Mouse (Mus musculus) intestine, embryonic 15.5 days (tissue): ENCODE data around the gene Zfp995. TPM values are rescaled to one million over a fixed set of nuclear protein-coding genes. Genes with fewer than 3 reads are reported as not detected.
"Not testable (repeated sequence)": the region's sequence is repeated elsewhere in the genome, so short reads cannot be mapped to it uniquely, and the experiment has no call there.

ENCODE experiments used
- ATAC-seq: fragments of 200-750 bp; cut with Nextera tagmentation; 2 replicates; pipeline ENCODE4 v1.8.0; 2017; ENCODE audit warnings: moderate TSS enrichment, moderate library complexity
- H3K27ac ChIP-seq: fragments of 300-500 bp; sonication (generic); 2 replicates; pipeline ENCODE4 v1.5.1; 2015; ENCODE audit warnings: mild to moderate bottlenecking, inconsistent platforms
- H3K27me3 ChIP-seq: fragments of 300-500 bp; sonication (generic); replicated peaks from 2 replicates; pipeline ENCODE4 v1.6.1; 2015; ENCODE audit warnings: inconsistent platforms
- H3K36me3 ChIP-seq: fragments of 300-500 bp; sonication (generic); 2 replicates; pipeline ENCODE4 v1.6.1; 2015; ENCODE audit warnings: inconsistent platforms
- H3K4me1 ChIP-seq: fragments of 300-500 bp; sonication (generic); replicated peaks from 2 replicates; pipeline ENCODE4 v1.6.1; 2015; ENCODE audit warnings: inconsistent platforms
- H3K4me2 ChIP-seq: fragments of 300-500 bp; sonication (generic); replicated peaks from 2 replicates; pipeline ENCODE4 v1.6.1; 2015; ENCODE audit warnings: mild to moderate bottlenecking, inconsistent platforms
- H3K4me3 ChIP-seq: fragments of 300-500 bp; sonication (generic); replicated peaks from 2 replicates; pipeline ENCODE4 v1.5.1; 2015; ENCODE audit warnings: inconsistent platforms
- H3K9ac ChIP-seq: fragments of 300-500 bp; sonication (generic); 2 replicates; pipeline ENCODE4 v1.6.1; 2015; ENCODE audit warnings: inconsistent platforms
- H3K9me3 ChIP-seq: fragments of 300-500 bp; sonication (generic); 2 replicates; pipeline ENCODE4 v1.6.1; 2016; ENCODE audit warnings: inconsistent platforms
- WGBS: fragments of 180-500 bp; shearing (Covaris S2); methylation state at CpG from one replicate; pipeline ENCODE4 v1.1.7; 2015; 5-methylcytosine and 5-hydroxymethylcytosine counted together
- polyA plus RNA-seq: library from polyadenylated mRNA; unstranded; fragments of >200 nt; fragmentation: Nextera tagmentation; extraction: Ambion mirVana; gene quantifications from 2 replicates; pipeline ENCODE4 v1.2.1, GENCODE M21; 2015

Gene Zfp995
- 8.8 and 9.5 TPM in 2 replicates for polyA plus RNA-seq

GRCm38 (mm10) chr17:21909456-21910052, at the start of gene Zfp995:
TSS of gene Zfp995 (minus strand) at chr17:21909926.
- H3K4me2 ChIP-seq = peak within 1 kb of the TSS; percentile 74
- peak within 1 kb of the TSS; percentile 56; the same call in 1 of the 2 replicates for H3K27ac ChIP-seq
- H3K4me3 ChIP-seq = peak within 1 kb of the TSS; percentile 66

GRCm38 (mm10) chr17:21909039-21909438, 687 bp downstream of the Zfp995 start:
- Histone ChIP-seq H3K4me2 (peak overlapping the region; percentile 74), H3K4me3 (peak overlapping the region; percentile 66), H3K27me3 (no peaks in the 10 kb centered on the region), H3K27ac (no peak overlapping the region), H3K9ac (peak overlapping the region; percentile 81), H3K36me3 (no peaks in the 10 kb centered on the region), H3K4me1 (no peaks in the 10 kb centered on the region), H3K9me3 (no peaks in the 10 kb centered on the region)
- peak; percentile 75 for ATAC-seq
- WGBS = 5% methylated on average over 3 of the region's 3 CpGs

More at GRCm38 (mm10) chr17:21909456-21910052, at the start of gene Zfp995:
- not testable (repeated sequence) for H3K27me3 ChIP-seq, H3K4me1 ChIP-seq, H3K36me3 ChIP-seq, H3K9me3 ChIP-seq
- H3K9ac ChIP-seq = peak within 1 kb of the TSS; percentile 81
- ATAC-seq = peak; percentile 99
- under 1% methylated on average over 24 of the region's 24 CpGs for WGBS

DNA sequence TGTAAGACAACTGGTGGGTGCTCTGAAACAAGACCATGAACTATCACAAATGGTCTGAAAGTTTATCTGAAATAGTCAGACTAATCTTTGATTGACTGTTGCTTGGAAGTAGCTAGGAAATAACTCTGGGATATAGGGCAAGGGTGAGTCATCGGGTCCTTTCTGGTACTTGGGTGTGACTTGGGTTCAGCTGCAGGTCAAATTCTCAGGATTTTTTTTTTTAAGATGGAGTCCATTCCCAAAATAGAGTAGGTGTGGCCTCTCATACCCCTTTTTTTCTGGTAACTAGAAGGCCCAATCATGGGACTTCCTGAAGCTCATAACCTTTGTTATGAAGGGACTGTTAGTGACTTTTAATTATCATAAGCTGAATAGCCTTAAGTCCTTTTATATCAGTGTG, 38.5 kb downstream of the Zfp995 start:
- Histone ChIP-seq H3K4me2 (no peak overlapping the region), H3K9ac (no peak overlapping the region), H3K27me3 (no peaks in the 10 kb centered on the region), H3K9me3 (no peaks in the 10 kb centered on the region), H3K4me3 (no peak overlapping the region), H3K4me1 (no peaks in the 10 kb centered on the region), H3K36me3 (no peaks in the 10 kb centered on the region), H3K27ac (no peak overlapping the region)
- ATAC-seq = no peak
- WGBS = 94% methylated on average over 1 of the region's 1 CpGs

DNA sequence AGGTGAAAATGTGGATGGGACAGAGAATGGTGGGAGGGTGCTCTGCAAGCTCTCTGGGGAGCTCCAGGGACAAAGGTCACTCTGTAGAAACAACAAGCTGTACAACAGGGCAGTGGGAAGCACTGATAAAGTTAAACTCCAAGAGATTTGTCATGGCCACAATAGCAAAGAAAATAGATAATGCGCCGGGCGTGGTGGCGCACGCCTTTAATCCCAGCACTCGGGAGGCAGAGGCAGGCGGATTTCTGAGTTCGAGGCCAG, 63.5 kb downstream of the Zfp995 start:
- H3K4me2 ChIP-seq = not testable (repeated sequence)
- 88% methylated on average over 8 of the region's 8 CpGs for WGBS

GRCm38 (mm10) chr17:21845545-21846321, 64.0 kb downstream of the Zfp995 start, which contains the start of gene Zfp820:
TSS of gene Zfp820 (minus strand) at chr17:21845772.
- H3K27ac ChIP-seq = peak within 1 kb of the TSS; percentile 80
- no peaks in the 10 kb centered on the region for H3K36me3 ChIP-seq
- ATAC-seq = peak; percentile 99
- no peaks in the 10 kb centered on the region for H3K9me3 ChIP-seq
- H3K4me1 ChIP-seq = no peaks in the 10 kb centered on the region
- peak within 1 kb of the TSS; percentile 67 for H3K4me3 ChIP-seq
- peak within 1 kb of the TSS; percentile 58 for H3K4me2 ChIP-seq
- no peaks in the 10 kb centered on the region for H3K27me3 ChIP-seq
- peak within 1 kb of the TSS; percentile 74 for H3K9ac ChIP-seq
- WGBS = 3% methylated on average over 22 of the region's 22 CpGs

More for the DNA sequence above, 63.5 kb downstream of the Zfp995 start:
- not testable (repeated sequence) for H3K9me3 ChIP-seq, H3K27ac ChIP-seq, H3K9ac ChIP-seq, H3K27me3 ChIP-seq, H3K4me1 ChIP-seq, H3K4me3 ChIP-seq, H3K36me3 ChIP-seq
- peak; percentile 65 for ATAC-seq

- no peak overlapping the region for H3K4me3 ChIP-seq
- H3K4me1 ChIP-seq = no peaks in the 10 kb centered on the region
- ATAC-seq = no peak
- no peak overlapping the region for H3K9ac ChIP-seq
- no peaks in the 10 kb centered on the region for H3K27me3 ChIP-seq
- H3K9me3 ChIP-seq = no peaks in the 10 kb centered on the region
- H3K27ac ChIP-seq = no peak overlapping the region
- no peak overlapping the region for H3K4me2 ChIP-seq
- WGBS = 53% methylated on average over 2 of the region's 2 CpGs
- H3K36me3 ChIP-seq = no peaks in the 10 kb centered on the region
These were observed 71.2 kb downstream of the Zfp995 start for GRCm38 (mm10) chr17:21838510-21838909.

Other genes starting within 250 kb of the Zfp995 start
- 6.3 and 8.4 TPM in 2 replicates for gene Gm10226, start 218.1 kb downstream of the Zfp995 start, polyA plus RNA-seq
- 7.7 and 8.6 TPM in 2 replicates for gene Zfp760, start 202.2 kb downstream of the Zfp995 start, polyA plus RNA-seq
- gene Zfp229, start 179.1 kb downstream of the Zfp995 start, polyA plus RNA-seq = 4.3 and 4.6 TPM in 2 replicates
- gene Zfp820, start 64.2 kb downstream of the Zfp995 start, polyA plus RNA-seq = 5.0 and 7.5 TPM in 2 replicates
- gene Zfp942, start 52.5 kb upstream of the Zfp995 start, polyA plus RNA-seq = 20.8 and 22.9 TPM in 2 replicates
- gene Zfp943, start 52.6 kb upstream of the Zfp995 start, polyA plus RNA-seq = 14.4 and 16.8 TPM in 2 replicates